Mouse (Mus musculus) stomach, embryonic 14.5 days (tissue): ENCODE measurements around the gene Gm20388. TPM values are rescaled to one million over a fixed set of nuclear protein-coding genes. Genes with fewer than 3 reads are reported as not detected.

Source experiments
- ATAC-seq: fragments of 200-750 bp; cut with Nextera tagmentation; 2 replicates; pipeline ENCODE4 v1.8.0; 2017; ENCODE audit warnings: low read depth, moderate TSS enrichment; ENCODE audit not compliant: insufficient number of reproducible peaks, insufficient read depth, low FRiP score
- H3K27ac ChIP-seq: fragments of 300-500 bp; sonication (generic); 2 replicates; pipeline ENCODE4 v1.5.1; 2014; ENCODE audit warnings: mild to moderate bottlenecking, low read length, moderate library complexity, mixed read lengths
- H3K27me3 ChIP-seq: fragments of 300-500 bp; sonication (generic); 2 replicates; pipeline ENCODE4 v1.6.1; 2014; ENCODE audit warnings: low read length, control low read depth, mixed read lengths; ENCODE audit not compliant: control insufficient read depth, insufficient read depth
- H3K36me3 ChIP-seq: fragments of 300-500 bp; sonication (generic); 2 replicates; pipeline ENCODE4 v1.6.1; 2014; ENCODE audit warnings: mild to moderate bottlenecking, control low read depth, low read length, moderate library complexity, mixed read lengths; ENCODE audit not compliant: control insufficient read depth, insufficient read depth
- H3K4me1 ChIP-seq: fragments of 300-500 bp; sonication (generic); 2 replicates; pipeline ENCODE4 v1.6.1; 2014; ENCODE audit warnings: low read length, control low read depth, mixed read lengths; ENCODE audit not compliant: control insufficient read depth, insufficient read depth
- H3K4me2 ChIP-seq: fragments of 300-500 bp; sonication (generic); replicated peaks from 2 replicates; pipeline ENCODE4 v1.6.1; 2014; ENCODE audit warnings: low read depth, low read length, control low read depth
- H3K4me3 ChIP-seq: fragments of 300-500 bp; sonication (generic); 2 replicates; pipeline ENCODE4 v1.5.1; 2014; ENCODE audit warnings: low read depth, low read length, control low read depth
- H3K9ac ChIP-seq: fragments of 300-500 bp; sonication (generic); replicated peaks from 2 replicates; pipeline ENCODE4 v1.6.1; 2014; ENCODE audit warnings: low read depth, mild to moderate bottlenecking, control low read depth, low read length, moderate library complexity, mixed read lengths
- H3K9me3 ChIP-seq: fragments of 300-500 bp; sonication (generic); 2 replicates; pipeline ENCODE4 v1.6.1; 2016; ENCODE audit warnings: low read depth, low read length, control low read depth; ENCODE audit not compliant: control insufficient read depth
- WGBS: fragments of 180-500 bp; shearing (Covaris S2); extraction: QIAGEN DNeasy Blood & Tissue Kit; methylation state at CpG from one replicate; pipeline ENCODE4 v1.1.7; 2014; 5-methylcytosine and 5-hydroxymethylcytosine counted together
- polyA plus RNA-seq: library from polyadenylated mRNA; unstranded; fragments of >200 nt; fragmentation: Nextera tagmentation; extraction: Ambion mirVana; gene quantifications from 2 replicates; pipeline ENCODE4 v1.2.1, GENCODE M21; 2014

Gene Gm20388
- polyA plus RNA-seq, 1 experiment from 2014 or later, result 11.4 TPM

GRCm38 (mm10) chr8:120557170-120557965 is 646.7 kb downstream of the Gm20388 start:
- Histone ChIP-seq H3K4me2 (no peak overlapping the region), H3K9ac (no peak overlapping the region), H3K27ac (no peak overlapping the region), H3K27me3 (no peaks in the 10 kb centered on the region), H3K4me1 (peaks cover 14% of the 10 kb centered on the region), H3K36me3 (peaks cover 5% of the 10 kb centered on the region; the same call in 1 of the 2 replicates), H3K4me3 (no peak overlapping the region), H3K9me3 (no peaks in the 10 kb centered on the region)
- no peak for ATAC-seq
- WGBS, result 67% methylated on average over 15 of the region's 15 CpGs

GRCm38 (mm10) chr8:120558162-120558561 is 647.5 kb downstream of the Gm20388 start:
- no peak for ATAC-seq
- H3K9me3 ChIP-seq, result no peaks in the 10 kb centered on the region
- peaks cover 5% of the 10 kb centered on the region; the same call in 1 of the 2 replicates for H3K36me3 ChIP-seq
- no peaks in the 10 kb centered on the region for H3K27me3 ChIP-seq
- no peak overlapping the region for H3K27ac ChIP-seq
- no peak overlapping the region for H3K4me2 ChIP-seq
- peaks cover 22% of the 10 kb centered on the region for H3K4me1 ChIP-seq
- WGBS, result 72% methylated on average over 4 of the region's 4 CpGs
- no peak overlapping the region for H3K9ac ChIP-seq
- no peak overlapping the region for H3K4me3 ChIP-seq

DNA sequence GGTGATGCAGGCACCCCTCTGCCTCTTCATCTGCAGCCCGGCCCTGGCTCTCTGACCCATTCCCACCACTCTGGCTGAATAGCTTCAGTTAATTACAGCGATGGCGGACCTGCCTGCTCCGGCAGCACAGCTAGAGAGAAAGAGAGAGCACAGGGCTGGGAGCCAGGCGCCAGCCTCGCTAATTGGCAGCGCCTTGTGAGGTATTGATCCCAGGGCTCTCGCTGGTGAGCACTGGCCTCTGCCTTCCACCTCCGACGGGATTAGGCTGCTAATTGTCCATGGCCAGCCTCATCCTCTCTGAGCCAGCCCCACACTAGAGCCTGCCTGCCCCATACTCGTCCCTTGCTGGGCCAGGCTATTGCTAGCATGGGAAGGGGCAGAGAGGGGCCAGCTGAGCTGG is 649.0 kb downstream of the Gm20388 start:
- Histone ChIP-seq H3K9me3 (no peaks in the 10 kb centered on the region), H3K4me3 (no peak overlapping the region), H3K27ac (no peak overlapping the region), H3K9ac (no peak overlapping the region), H3K4me1 (peaks cover 36% of the 10 kb centered on the region), H3K4me2 (no peak overlapping the region), H3K27me3 (no peaks in the 10 kb centered on the region), H3K36me3 (peaks cover 4% of the 10 kb centered on the region; the same call in 1 of the 2 replicates)
- WGBS, result 53% methylated on average over 11 of the region's 11 CpGs
- no peak for ATAC-seq

- ATAC-seq, result no peak
- no peak overlapping the region for H3K27ac ChIP-seq
- no peaks in the 10 kb centered on the region for H3K27me3 ChIP-seq
- no peak overlapping the region for H3K9ac ChIP-seq
- no peak overlapping the region for H3K4me3 ChIP-seq
- H3K36me3 ChIP-seq, result no peaks in the 10 kb centered on the region; the same call in 1 of the 2 replicates
- H3K9me3 ChIP-seq, result no peaks in the 10 kb centered on the region
- peaks cover 43% of the 10 kb centered on the region for H3K4me1 ChIP-seq
- 85% methylated on average over 5 of the region's 5 CpGs for WGBS
- H3K4me2 ChIP-seq, result no peak overlapping the region
Measured at GRCm38 (mm10) chr8:120560535-120560934, 649.9 kb downstream of the Gm20388 start.

GRCm38 (mm10) chr8:120561539-120562435 is 651.1 kb downstream of the Gm20388 start:
- Histone ChIP-seq H3K27me3 (no peaks in the 10 kb centered on the region), H3K4me3 (no peak overlapping the region), H3K9me3 (no peaks in the 10 kb centered on the region), H3K36me3 (peaks cover 6% of the 10 kb centered on the region), H3K4me1 (peaks cover 35% of the 10 kb centered on the region), H3K9ac (no peak overlapping the region), H3K27ac (no peak overlapping the region), H3K4me2 (no peak overlapping the region)
- 84% methylated on average over 22 of the region's 22 CpGs for WGBS
- no peak for ATAC-seq

- no peak overlapping the region for H3K9ac ChIP-seq
Measured at GRCm38 (mm10) chr8:120562680-120563347, 652.2 kb downstream of the Gm20388 start.

GRCm38 (mm10) chr8:120563348-120563724 is 652.7 kb downstream of the Gm20388 start:
- peak overlapping the region; percentile 66 for H3K27ac ChIP-seq
- H3K9ac ChIP-seq, result no peak overlapping the region
- peaks cover 21% of the 10 kb centered on the region for H3K36me3 ChIP-seq
- WGBS, result 26% methylated on average over 8 of the region's 8 CpGs
- H3K4me2 ChIP-seq, result no peak overlapping the region
- H3K27me3 ChIP-seq, result no peaks in the 10 kb centered on the region
- no peak overlapping the region for H3K4me3 ChIP-seq
- no peaks in the 10 kb centered on the region for H3K9me3 ChIP-seq
- ATAC-seq, result no peak
- peaks cover 32% of the 10 kb centered on the region for H3K4me1 ChIP-seq

More at GRCm38 (mm10) chr8:120562680-120563347, 652.2 kb downstream of the Gm20388 start:
- H3K4me2 ChIP-seq, result no peak overlapping the region
- no peaks in the 10 kb centered on the region for H3K27me3 ChIP-seq
- H3K27ac ChIP-seq, result peak overlapping the region; percentile 66; the same call in 1 of the 2 replicates
- no peak for ATAC-seq
- H3K4me3 ChIP-seq, result no peak overlapping the region
- WGBS, result 76% methylated on average over 18 of the region's 18 CpGs
- no peaks in the 10 kb centered on the region for H3K9me3 ChIP-seq
- H3K4me1 ChIP-seq, result peaks cover 32% of the 10 kb centered on the region
- peaks cover 16% of the 10 kb centered on the region for H3K36me3 ChIP-seq
